Mouse (Mus musculus) testis, postnatal 14 days (tissue): Measurements from ENCODE around the gene Atxn10.
"Not testable (repeated sequence)": the region's sequence is repeated elsewhere in the genome, so short reads cannot be mapped to it uniquely, and the experiment has no call there.

ENCODE experiments used
- DNase-seq: peaks from one replicate; pipeline ENCODE4 v3.0.0; 2021; ENCODE audit warnings: low spot score

Atxn10 gene

DNA sequence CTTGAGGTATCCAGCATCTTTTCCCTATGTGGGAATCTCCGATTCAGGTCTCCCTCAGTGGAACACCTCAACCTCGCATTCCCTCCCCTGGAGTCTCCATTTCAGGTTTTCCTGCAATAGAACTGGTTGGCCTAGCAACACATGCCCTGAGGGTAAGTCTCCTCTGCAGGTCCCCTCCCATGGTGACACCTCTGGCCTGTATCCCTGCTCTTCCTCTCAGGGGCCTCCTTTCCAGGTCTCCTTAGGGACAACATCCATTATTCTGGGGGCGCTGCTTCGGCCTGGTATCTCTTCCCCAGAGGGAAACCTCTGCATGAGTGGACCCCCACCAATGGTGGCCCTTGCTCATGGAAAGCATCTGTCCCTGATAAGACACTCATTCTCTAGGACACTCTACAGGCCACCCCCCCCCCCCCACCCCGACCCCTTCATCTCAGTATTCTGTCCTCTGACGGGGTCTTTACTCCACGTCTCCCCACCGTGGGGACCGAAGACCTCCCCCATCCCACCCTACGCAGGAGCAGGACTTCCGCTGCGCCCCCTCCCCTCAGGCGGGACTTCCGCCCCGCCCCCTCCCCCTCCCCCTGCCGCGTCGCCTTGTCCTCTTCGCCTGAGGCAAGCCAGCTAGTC, at the start of gene Atxn10:
Atxn10 (plus strand) TSS at position 575 of the 630 bp plus-strand sequence.
- DNase-seq, result peak; percentile 38

DNA sequence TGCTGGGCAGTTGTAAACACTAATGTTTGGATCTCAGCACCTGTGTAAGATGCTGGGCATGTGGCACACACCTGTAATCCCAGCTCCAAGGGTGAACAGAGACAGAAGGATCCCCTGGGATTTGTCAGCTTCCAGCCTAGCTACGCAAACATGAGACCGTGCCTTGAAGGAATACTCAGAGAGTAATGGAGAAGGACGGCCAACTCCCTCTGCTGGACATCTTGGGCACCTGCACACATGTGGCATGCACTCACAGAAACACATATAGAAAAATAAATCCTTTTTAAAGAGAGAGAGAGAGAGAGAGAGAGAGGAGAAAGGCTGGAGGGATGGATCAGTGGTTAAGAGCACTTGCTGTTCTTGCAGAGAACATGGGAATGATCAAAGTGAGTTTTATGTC, 41.4 kb upstream of the Atxn10 start:
- no peak for DNase-seq

DNA sequence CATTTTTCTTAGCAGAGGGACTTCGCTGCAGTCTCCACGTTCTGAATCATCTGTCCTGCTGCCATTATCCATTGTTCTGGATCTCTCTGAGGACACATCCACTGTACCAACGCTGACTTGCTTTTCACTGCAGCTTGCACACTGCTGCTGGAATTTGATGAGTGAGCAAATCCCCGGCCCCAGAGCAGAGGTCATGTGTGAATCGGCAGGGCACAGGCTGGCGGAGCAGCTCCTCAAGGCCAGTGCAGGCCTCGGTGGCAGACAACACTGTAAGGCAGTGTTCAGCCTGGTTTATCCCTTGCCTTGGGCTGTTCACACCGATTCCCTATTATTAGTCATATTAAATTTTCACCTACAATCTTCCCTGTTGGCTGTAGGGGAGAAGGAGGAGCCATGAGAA, 40.5 kb upstream of the Atxn10 start:
- DNase-seq, result no peak

DNA sequence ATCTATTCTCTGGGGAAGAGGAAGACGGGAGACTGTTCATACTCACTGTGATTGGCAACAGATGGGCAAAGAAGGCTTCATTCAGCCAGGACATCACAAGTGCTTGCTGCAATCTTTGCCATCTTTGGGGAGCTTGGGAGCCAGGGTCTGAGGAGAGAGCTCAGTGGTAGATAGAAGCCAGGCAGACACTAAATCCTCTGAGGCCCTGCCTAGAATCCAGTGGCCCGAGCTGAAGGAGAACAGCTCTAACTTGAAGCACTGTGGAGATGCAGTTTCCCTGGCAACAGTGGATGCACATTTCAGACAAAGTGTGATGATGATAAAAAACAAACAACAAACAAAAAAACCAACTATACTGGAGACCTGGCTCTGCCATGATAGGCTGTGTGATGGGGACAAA, 40.1 kb upstream of the Atxn10 start:
- no peak for DNase-seq

DNA sequence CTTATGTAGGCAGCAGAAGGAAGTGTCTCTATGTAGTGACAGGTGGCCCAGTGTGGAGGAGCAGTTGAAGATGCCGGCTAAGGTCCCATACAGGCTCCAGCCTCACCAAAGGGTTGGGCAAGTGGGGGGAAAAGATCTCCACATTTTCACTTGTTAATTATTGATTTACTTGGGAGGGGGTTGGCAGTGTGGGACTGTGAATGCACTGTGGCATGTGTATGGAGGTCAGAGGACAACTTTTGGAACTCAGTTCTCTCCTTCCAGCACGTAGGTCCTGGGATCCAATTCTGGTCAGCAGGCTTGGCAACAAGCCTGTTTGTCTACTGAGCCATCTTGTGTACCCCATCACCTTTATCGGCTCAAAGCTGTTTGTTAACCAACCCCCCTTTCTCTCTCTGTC, 39.5 kb upstream of the Atxn10 start:
- no peak for DNase-seq

DNA sequence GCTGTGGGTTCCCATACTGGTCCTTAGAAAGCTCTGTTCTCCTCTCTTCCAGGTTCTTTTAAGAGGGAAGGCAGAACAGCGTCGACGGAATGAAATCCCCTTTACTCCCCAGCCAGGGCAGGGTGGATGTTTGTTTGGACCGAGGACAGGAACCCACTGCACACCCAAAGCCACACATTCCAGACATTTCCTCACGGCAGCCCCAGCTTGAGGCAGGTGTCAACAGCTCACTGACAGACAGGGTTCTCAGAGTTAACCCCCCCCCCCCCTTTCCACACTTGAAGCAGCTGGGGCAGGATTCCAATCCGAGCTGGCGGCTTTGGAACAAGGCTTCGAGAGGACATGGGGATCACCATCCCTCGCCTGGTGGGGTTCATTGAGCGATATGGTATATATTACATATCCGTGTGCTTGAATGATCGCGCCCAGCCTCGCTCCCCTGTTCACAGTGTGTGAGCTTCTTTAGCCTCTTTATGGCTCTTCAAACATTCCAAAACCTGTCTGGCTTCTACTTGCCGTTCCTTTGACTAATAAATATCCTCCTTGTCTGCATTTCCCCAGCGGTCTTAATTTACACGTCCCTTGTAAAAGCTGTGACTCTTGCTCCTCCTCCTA, 37.8 kb upstream of the Atxn10 start:
- DNase-seq, result no peak

DNA sequence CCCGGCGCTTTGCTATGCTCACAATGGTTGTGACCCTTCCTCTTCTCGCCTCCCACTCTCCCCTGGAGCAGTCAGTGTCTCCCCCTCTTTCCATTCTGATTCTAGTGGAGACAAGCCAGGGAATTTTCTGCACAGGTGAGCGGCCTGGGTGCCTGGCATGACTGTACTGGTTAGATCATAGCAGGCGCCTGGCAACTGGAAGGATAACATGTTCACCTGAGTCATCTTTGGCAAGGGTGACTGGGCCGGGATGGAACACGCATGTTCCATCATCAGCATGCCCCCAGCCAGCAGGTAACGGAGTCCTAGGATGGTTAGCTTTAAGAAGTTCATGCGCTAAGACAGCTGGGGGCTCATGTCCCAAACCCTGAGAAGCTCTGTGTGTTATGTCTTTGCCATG, 37.1 kb upstream of the Atxn10 start:
- DNase-seq, result no peak

DNA sequence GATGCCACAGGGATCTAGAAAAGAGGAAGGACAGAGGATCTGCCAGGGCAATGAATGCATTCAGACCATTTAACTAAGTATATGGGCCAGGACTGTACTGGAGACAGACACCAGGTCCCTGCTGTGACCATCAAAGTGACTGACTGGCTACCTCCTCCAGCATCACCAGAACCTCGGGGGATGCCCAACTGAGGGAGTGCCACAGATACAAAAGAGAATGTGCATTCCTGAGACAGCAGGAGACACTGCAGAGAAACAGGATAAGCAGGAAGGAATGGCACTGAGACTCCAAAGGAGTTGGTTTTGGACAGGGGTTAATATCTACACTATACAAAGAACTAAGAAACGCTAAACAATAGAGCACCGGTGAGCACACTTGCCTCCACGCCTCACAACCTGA, 32.8 kb upstream of the Atxn10 start:
- no peak for DNase-seq

DNA sequence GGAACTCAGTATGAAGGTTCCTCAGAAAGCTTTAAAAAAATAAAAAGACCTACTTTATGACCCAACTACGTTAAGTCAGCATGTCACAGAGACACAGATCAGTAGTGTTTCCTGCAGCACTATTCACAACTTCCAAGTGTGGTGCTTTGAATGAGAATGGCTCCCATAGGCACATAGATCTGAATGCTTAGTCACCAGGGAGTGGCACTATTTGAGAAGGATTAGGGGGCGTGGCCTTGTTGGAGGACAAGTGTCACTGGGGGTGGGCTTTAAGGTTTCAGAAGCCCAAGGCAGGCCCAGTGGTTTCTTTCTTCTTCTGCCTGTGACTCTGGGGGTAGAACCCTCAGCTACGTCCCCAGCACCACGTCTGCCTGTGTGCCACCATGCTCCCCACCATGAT, 32.1 kb upstream of the Atxn10 start:
- DNase-seq, result no peak

DNA sequence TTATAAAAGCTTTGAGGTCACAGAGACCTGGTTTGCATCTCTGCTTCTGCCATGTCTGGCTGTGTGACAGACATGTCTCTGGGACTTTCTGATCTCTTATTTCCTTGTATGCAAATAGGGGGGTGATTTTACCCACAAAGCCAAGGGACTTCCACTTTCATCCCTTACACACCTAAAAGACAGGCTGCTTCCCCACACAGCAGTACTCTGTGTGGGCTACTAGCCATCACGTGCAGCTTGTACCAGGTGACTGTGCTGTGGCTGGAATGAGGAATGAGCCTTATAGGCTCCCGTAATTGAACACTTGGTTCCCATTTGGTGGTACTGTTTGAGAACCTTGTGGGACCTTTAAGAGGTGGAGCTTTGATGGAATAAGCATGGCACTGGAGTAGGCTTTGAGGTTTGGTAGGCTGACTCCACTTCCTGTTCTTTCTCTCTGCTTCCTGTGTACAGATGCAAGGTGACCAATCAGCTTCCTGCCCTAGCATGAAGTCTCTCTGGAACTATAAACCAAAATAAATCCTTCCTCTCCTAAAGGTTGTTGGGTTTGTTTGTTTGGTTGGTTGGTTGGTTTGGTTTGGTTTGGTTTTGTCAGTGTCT, 28.9 kb upstream of the Atxn10 start:
- no peak for DNase-seq

DNA sequence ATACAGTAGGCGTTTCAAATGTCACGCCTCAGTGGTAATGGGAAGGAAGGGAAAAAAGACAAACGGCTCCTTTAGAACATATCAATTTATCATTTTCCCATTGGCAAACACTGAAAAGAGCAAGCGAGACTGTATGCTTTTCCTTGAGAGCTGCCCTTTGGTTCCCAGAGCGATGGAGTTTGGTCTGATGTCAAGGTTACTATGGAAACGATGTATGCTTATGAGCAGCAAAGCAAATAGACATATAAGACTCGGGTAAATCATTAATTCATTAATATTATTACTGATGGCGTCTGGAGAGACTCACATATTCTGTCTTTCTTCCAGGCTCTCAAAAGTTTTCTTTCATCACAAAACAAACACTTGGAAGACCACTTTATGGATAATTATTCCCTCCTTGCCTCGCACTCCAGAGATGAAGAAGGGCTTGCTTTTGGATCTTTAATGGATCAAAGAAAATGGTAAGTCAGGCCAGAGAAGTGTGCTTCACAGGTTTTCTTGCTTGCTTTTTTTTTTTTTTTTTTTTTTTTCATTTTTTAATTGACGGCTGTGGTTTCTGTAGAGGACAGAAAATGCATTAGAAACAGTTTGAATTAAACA, 24.9 kb upstream of the Atxn10 start:
- no peak for DNase-seq

DNA sequence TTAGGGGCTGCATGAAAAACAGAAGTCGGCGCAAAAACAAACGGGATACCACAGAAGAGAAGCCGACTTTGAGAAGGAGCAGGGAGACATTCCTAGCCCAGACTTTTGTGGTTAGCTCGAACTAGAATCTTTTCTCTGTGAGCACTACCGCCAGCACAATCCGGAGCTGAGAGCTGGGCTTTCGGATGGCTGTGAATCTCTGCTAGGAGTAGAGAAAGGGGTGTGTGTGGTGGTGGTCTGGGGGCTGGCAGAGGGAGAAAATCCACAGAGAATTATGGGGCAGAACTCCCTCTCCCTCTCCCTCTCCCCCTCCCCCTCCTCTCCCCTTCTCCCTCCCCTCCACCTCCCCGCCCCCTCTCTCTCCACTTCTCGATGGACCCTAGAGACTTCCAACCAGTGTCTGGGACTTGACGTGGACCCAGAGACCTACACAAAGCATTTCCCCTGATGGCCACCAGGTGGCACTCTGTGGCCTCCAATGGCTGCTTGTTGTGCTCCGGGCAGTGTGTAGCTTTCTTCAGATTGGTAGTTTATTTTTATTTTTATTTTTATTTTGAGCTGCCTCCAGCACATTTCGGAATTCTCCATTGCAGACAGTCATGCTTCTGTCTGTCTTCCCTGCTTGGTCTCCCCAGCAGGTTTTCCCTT, 20.5 kb upstream of the Atxn10 start:
- DNase-seq, result peak; percentile 56

DNA sequence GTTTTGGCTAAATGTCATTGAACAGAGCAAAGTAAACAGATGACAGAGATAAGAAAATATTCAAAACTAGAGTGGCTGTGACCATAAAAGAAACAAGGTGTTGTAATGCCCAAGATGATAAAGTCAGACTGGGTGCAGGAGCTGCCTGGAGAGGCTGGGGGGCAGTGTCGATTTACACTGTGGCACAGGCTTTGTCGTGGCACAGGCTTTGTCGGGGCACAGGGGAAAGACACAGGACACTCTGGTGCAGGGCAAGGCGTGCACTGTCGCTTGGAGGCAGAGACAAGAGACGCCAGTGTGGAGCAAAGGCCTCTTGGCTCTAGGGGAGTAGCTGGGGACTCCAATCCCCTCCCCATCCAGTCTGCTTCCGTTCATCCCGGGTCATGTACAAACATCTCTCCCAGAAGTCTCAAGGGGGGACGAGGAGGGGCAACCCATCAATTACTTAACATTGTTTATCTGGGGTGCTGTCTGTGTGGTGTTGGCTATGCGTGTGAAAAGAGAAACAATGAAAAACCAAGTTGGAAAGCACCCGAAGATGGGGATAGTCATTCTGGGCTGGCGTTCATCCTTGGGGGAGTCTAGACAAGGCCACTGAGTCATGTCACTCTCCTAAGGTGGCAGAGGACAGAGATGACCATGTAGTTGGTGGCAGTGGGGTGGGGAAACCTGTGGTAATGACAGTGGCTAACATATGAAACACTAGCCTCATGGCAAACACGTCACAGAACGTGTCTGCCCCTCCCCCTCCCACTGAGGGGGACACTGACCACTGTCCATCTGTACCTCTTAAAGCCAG, 19.5 kb upstream of the Atxn10 start:
- no peak for DNase-seq

DNA sequence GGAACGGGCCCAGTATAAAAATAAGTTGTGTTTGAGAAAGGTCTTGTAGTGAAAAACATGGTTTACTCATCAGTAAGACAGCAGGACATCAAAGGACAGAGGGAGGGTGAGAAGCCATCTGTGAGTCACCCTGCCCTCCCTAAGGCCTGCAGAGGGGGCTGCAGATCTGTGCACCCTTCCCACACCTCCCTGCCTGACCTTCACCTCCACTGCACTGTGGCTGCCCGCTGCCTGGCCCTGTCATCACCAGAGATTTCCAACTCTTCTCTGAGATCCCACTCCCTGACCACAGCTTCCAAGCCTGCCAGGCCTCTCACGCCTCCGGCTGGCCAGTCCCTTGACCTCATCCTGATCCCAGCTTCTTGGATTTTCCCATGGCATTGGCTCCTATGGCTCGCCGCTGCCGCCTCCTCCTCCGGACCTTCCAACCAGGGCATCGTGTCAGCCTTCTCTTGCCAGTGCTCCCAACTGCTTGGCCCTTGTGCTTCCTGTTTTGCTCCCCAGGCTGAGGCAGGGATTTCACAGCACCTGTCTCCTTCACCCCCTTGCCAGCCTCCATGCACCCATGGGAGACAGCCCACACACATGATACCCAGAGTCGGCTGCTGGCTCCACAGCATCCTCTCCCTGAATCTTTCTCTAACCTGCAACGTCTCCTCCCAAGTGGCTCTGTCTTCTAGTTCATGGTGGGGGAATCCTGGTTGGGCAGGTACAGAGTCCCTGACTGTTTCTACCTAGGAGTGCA, 15.9 kb upstream of the Atxn10 start:
- DNase-seq, result peak; percentile 36

DNA sequence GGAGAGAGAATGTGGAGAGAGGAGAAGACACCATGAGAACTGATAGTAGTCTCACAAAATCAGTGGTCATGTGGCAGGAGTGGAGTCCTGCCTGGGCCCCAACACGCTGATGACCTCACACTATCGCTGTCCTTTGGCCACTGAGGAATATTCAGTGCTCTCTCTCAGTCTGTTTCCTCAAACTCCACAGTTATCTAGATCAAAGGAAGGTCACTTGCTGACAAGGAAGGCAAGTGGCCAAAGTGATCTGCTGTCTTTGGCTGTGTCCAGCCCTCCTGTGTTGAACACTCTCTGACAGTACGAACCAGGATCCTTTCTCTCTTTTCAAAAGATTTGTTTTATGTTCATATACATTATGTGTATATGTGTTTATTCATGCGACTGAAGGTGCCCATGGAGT, 12.8 kb upstream of the Atxn10 start:
- no peak for DNase-seq

DNA sequence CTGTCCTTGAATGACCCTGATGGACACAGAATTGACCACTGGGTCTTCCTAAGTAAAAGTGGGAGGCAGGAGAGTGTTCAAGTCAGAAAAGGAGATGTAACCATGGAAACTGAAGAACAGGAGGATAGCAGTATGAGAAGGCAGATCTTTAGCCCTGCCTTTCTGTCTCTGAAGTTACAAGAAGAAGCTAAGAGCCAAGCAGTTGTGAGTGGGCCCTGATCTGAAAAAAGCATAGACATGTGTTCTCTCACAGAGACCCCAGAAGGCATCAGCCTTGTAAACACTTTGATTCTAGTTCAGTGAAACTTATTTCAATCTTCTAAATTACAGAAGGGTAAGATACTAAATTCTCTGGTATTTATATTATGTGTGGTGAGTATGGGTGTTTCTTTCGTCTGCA, 11.6 kb upstream of the Atxn10 start:
- DNase-seq, result no peak

DNA sequence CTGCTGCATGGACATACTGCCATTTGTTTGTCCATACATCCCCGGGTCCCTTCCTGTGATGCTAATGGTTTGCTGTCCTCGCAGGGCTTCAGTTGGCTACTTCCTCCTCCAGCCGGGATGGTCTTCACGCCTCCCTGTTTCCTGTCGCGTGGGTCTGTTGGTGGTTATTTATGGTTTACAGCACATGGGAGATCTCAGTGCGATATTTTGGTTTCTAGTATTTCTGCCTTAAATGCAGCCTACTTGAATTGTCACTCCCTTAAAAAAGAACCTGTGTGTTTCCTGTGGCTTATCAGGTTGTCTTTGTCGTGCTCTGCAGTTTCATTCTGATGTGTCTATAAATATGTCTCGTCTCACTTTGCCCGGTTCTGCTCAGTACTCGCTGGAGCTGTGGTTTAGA, 8.2 kb upstream of the Atxn10 start:
- DNase-seq, result no peak

DNA sequence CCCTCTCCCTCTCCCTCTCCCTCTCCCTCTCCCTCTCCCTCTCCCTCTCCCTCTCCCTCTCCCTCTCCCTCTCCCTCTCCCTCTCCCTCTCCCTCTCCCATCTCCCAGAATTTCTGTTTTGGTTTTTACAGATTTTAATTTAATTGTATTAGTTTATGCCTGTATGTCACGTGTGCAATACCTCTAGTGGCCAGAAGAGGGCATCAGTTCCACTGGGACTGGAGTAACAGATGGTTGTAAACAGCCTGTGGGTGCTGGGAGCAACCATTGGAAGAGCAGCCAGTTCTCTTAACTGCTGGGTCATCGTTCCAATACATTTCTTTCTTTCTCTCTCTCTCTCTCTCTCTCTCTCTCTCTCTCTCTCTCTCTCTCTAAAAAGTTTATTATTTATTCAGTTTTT, 7.6 kb upstream of the Atxn10 start:
- peak; percentile 52 for DNase-seq

DNA sequence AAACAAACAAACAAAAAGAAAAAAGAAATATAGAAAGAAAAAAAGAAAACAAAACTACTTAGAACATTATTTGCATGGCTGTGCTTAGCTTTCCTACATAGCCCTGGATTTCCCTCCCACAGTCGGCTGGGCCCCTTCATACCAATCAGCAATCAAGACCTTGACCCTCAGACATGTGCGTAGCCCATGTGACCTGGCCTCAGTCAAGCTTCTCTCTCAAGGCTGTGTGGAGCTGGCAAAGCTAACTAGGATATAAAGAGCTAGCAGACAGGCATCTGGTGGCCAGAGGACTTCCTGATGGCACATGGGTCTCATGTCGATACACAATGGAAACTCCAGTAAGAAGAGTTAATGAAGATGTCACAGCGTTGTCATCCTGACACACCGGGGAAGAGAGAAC, 6.9 kb upstream of the Atxn10 start:
- DNase-seq, result no peak

DNA sequence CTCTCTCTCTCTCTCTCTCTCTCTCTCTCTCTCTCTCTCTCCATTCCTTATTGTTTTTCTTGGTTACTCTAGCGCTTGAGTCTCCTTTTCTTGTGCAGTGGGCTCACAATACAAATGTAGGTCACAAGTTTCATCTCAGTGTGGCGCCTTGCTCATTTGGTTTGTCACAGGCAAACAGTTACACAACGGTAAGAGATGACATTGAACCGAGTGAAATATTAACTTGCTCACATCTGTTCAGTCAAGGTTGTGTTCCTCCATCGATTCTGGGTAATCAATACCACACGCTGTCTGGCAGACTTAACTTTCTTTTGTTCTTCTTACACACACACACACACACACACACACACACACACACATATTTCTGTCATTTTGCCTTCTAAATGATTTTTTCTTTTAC, 6.0 kb upstream of the Atxn10 start:
- no peak for DNase-seq

DNA sequence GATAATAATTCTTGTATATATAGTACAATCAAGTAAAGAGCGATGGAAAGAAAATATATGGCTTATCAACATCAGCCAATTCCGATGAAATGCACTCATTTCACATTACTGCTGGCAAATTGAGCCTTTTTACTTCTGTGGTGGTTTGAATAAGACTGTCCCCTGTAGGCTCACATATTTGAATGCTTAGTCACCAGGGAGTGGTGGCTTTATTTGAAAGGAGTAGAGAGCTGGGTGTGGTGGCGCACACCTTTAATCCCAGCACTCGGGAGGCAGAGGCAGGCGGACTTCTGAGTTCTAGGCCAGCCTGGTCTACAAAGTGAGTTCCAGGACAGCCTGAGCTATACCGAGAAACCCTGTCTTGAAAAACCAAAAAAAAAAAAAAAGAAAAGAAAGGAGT, 2.5 kb upstream of the Atxn10 start:
- DNase-seq, result not testable (repeated sequence)
